Mouse (Mus musculus) NIH3T3 (cell line): ENCODE results near the gene Bmpr1a.

Experiments
- DNase-seq: peaks from one replicate; pipeline ENCODE4 v3.0.0-alpha.2; 2012; ENCODE audit warnings: low read depth

Gene Bmpr1a

GRCm38 (mm10) chr14:34503325-34503647 is at the start of gene Bmpr1a:
Gene Bmpr1a, minus strand, starts transcription at chr14:34503341.
- DNase-seq, result no peak

DNA sequence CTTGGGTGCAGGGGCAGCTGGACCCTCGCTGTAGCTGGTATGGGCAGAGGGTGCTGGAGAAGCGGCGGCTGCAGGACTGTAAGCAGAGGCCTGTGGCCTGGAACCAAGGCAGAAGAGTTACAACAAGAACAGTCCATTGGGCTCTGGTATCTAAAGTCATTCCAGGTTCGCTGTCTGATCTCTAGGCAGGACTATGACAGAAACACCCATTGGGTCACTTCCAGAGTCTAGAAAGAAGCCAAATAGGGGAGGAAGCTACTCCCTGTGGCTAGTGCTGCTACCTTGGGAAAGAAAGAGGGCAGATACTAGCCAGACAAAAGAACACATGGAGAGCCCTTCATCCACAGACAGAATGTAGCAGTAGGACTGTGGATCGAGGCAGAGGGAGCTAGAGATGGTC is 49.1 kb upstream of the Bmpr1a start:
- no peak for DNase-seq

DNA sequence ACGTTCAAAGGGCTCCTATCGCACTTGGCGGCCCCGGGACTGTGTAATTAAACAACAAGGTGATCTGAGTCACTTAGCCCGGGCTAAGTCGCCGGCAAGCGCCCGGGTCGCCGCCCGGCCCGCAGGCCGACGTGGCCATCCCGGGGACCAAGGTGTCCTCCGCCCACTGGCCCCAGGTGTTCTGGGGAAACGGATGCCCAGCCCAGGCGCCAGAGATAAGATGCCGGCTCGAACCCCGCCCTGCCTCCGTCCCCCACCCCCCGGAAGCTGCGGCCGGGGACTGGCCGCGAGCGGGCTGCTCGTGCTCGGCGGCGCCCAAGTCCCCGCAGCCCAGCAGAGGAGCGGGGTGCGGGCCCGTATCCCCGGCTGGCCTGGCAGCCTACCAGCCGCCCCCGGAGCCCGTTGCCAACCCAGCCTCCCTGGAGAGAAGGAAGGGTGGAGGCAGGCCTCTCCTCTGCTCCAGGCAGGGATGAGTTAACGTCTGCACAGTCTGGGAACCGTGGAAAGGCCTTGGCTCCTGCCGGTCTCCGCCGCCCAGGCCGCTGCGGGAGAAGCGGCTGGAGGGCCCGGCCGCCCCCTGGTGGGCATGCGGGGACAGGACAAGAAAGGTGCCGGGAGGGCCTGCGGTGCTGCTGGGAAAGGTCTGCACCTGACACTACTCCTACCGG is 46.0 kb upstream of the Bmpr1a start:
- peak; percentile 92 for DNase-seq

GRCm38 (mm10) chr14:34548391-34549001 is 45.4 kb upstream of the Bmpr1a start:
- peak; percentile 72 for DNase-seq

DNA sequence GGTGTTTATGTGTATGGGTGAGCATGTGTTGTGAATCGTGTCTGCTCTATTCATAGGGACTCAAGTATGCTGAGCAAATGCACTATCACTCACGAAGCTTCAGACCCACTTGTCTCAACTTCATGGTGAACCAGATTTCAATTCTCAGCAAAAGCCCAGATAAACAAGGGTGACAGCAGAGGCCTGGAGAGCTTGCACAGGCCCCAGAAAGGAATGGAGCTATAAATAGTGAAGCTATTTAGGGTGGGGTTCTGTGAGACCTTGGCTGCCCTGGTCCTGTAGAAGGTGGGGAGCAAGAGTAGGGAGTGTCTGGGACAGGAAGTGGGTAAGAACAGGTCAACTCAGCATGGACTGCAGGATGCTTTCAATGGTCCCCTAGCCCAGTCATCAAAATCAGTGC is 41.4 kb upstream of the Bmpr1a start:
- no peak for DNase-seq

DNA sequence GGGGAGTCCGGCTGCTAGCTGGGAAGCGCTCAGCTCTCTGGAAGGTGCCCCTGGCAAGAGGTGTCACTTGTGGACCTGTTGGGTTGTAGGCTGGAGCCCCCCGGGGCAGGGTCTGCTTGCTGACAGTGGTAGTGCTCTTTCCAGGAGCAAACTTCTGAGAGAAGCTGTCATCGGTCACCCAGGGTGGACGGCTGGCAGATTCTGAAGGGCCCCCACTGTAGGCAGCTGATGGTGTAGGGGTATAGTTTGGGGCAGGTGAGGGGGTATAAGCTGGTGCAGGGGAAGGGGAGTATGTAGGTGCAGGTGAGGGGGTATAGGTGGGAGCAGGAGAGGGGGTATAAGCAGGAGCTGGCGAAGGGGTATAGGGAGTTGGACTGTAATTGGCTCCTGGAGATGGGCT is 40.9 kb upstream of the Bmpr1a start:
- DNase-seq, result no peak

- DNase-seq, result peak; percentile 17
Measured at GRCm38 (mm10) chr14:34543596-34543995, 40.5 kb upstream of the Bmpr1a start.

- DNase-seq, result no peak
Measured at GRCm38 (mm10) chr14:34541896-34542295, 38.8 kb upstream of the Bmpr1a start.

DNA sequence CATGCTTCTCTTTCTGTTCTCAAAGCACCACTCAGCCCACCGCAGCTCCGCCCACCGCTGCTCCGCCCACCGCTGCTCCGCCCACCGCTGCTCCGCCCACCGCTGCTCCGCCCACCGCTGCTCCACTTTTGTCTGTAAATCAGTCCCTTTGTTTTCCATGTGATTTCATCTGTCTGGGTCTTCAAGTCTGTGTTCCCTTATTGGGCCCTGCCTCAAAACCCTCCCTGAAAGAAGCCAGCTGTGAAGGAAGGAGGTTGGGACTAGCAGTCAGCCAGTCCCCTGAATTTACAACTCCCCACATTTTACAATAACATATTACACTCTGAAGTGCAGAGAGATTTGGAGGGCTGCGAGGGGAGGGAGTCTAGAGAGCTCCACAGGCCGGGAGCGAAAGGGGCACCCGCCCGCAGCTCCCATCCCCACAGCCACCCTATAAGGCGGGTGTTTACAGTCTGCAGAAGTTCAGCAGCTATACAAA is 37.6 kb upstream of the Bmpr1a start:
- DNase-seq, result no peak

DNA sequence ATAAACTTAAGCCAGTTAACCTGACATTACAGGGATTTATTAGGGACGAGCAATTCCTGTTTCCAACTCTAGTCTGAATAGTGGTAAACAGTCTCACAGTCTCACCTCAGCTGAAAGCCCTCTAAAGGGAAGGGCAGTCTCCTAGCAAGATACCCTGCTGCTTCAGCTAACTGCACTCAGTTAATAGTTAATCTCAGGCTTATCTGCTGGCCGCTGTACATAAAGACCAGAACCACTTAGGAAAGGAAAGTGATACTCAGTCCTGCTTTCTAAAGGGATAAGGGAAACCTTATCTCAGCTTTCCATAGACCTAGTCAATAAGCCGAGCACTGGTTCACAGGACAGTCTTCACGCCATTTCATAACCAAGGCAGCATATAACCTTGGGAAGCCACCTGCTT is 32.7 kb upstream of the Bmpr1a start:
- DNase-seq, result no peak

DNA sequence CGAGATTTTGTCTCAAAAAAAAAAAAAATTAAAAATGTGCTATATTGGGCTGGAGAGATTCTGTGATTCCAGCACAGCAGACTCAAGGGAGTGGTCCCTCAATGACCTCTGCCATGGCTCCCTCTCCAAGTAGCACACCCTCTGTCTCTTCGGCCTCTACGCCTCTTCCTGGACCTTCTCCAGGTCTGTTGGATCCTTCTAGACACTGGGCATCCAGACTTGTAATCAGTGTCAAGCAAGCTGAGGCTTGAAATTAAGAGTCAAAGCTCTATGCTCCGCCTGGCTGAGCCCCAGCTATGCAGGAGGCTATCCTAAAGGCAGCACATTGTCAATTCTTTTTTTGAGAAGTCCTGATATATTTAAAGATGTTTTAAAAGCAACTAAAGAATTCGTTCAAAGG is 30.4 kb upstream of the Bmpr1a start:
- DNase-seq, result no peak

GRCm38 (mm10) chr14:34532536-34532935 is 29.4 kb upstream of the Bmpr1a start:
- DNase-seq, result peak; percentile 52

DNA sequence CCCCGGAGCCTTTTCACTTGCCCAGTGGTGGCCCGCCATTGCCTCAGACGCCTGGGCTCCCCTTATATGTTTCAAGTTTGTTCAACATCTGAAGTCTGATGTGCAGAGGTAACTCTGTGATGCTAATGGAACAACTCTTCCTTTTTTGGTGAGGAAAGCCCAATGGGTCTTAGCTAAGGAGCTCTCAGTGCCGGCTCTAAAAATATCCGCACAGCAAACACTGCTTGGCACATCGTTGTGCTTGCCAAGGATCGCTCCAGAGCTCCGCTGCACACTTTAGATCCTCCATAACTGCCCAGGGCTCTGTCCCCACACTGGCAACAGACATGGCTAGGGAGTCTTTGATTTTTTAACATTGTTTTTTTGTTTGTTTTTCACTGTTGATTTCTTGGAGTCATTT is 25.7 kb upstream of the Bmpr1a start:
- no peak for DNase-seq

DNA sequence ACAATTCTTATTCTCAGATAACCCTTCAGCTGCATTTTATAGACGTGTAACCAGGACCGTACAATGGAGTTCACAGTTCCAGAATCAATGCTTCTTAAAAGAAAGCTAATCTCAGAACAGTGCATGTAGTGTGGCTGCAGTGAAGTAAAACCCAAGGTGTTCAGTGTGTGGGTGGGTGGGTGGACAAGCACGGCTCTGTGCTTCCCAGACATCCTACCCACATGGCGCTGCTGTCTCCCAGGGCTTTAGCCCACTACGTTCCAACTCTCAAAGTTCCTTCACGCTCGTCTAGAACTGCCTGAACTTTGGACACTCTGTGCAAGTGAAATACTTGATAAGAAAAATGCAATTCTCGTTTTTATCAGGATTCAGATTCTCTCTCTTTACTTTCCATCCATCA is 19.6 kb upstream of the Bmpr1a start, which contains the start of gene 9230112D13Rik:
Gene 9230112D13Rik, minus strand, starts transcription at position 101 of the 400 bp plus-strand sequence.
- no peak for DNase-seq

- no peak for DNase-seq
Measured at GRCm38 (mm10) chr14:34517959-34518544, 14.9 kb upstream of the Bmpr1a start.

GRCm38 (mm10) chr14:34516960-34517577 is 13.9 kb upstream of the Bmpr1a start:
- no peak for DNase-seq

- no peak for DNase-seq
Measured at GRCm38 (mm10) chr14:34515860-34516259, 12.7 kb upstream of the Bmpr1a start.

- no peak for DNase-seq
Measured at GRCm38 (mm10) chr14:34514120-34514519, 11.0 kb upstream of the Bmpr1a start.

DNA sequence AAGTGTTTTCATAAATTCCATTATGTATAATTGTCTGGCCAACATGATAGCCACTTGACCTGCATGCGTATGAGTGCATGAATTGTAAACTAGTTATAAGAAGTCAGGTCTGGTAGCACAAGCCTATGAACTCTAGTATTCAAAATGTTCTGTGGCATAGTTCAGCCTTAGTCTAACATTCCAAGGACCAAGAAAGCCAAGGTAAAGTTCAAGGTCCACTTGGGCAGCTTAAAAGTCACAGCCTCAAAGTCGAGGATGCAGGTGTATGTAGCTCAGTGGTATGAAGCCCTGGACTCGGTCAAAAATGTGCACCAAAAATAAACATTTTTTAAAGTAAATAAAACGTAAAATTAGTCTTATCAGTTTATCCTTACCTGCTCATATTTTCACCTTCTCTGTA is 9.5 kb upstream of the Bmpr1a start:
- no peak for DNase-seq

DNA sequence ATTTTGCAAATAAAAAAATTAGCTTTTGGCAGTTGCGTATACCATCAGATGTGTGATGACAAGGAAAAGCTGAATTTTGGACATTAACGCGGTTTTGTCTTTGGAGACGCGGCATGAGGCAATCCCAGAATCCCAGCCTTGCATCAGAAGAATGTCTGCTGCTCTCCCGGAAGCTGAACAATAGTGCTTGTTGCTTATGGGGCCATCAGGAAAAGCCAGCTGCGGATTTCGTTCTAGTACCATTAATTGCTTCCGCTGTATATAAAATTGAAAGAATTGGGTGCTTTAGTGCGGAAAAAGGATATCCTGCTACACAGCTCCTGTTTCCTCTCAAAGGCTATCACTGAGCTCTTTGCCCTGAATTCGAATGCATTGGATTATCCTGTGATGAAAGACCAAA is 8.8 kb upstream of the Bmpr1a start:
- no peak for DNase-seq

- DNase-seq, result peak; percentile 18
Measured at GRCm38 (mm10) chr14:34508842-34509439, 5.8 kb upstream of the Bmpr1a start.

GRCm38 (mm10) chr14:34508187-34508840 is 5.2 kb upstream of the Bmpr1a start:
- DNase-seq, result peak; percentile 88
